Mouse (Mus musculus): ENCODE results near the gene St6galnac3.
A peak's percentile ranks its signal among the peaks of the same experiment; 100 is the strongest.

The St6galnac3 gene

DNA sequence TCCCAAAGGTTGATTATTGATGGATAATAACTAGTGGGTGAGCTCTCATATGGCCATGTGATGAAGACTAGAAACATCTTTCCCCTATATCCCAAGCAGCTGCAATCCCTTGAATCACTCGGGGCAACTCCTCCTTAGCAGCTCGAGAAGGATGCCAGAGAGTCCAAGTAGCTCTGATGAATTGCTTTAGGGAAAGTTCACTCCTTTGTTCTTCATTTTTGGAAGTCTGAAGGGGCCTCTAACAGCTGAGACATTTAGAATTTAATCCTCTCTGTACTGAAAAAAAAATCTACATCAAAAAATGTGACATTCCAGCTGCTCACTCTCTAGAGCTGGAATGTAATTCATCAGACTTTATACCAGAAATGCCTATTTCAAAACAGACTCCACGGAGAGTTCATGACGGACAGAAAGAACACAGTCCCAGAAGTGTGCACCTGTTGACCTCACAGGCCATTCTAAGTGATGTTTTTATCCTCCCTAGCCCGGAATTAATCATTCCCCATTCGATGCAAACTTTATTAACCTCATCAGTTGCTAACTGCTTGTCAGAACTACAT lies 211.4 kb downstream of the St6galnac3 start:
- DNase-seq (ENCODE audit: low spot score in 2 of 2), result no peak

- no peak for DNase-seq (ENCODE audit: low spot score in 2 of 2)
These were observed 212.4 kb downstream of the St6galnac3 start for GRCm38 (mm10) chr3:153512545-153512944.

GRCm38 (mm10) chr3:153511151-153511580 lies 213.8 kb downstream of the St6galnac3 start:
- no peak for DNase-seq (ENCODE audit: low spot score in 2 of 2)

GRCm38 (mm10) chr3:153510048-153510630 lies 214.8 kb downstream of the St6galnac3 start:
- DNase-seq (ENCODE audit: low spot score in 2 of 2), result no peak

DNA sequence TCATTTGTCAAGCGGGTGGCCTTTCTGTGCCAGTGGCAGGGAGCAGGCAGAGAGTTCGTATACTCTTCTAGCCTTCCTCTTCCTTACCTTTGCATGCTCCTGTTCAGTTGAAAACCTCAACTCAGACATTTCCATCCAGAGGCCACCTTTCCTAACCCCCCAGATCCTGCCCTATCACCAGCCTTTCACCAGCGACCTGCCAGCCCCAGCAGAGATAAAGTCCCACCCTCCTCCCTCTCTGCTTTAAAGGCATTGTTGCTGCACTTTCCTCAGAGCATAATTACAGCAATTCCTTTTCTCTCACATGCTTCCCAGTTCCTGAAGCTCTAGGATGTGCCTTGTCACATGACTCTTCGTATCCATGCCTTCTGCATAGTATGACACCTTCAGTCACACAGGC lies 215.3 kb downstream of the St6galnac3 start:
- no peak for DNase-seq (ENCODE audit: low spot score in 2 of 2)

DNA sequence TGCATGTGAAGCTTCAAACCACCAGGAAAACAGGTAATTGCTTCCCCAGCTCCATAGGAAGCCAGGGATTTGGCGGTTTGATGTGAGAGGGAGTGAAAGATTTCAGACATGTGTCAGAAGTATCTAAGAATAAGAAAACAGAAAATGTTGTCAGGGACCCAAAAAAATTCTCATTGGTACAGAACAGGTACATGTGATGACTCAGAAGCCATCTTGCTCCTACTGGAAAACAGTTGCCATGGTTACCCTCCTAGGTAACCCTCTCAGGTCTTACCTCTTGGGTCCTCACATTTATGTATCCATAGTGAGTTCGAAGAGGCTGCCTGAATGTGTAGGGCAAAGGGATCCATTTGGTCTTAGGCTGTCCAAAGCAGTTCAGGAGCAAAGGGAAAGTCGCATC lies 215.9 kb downstream of the St6galnac3 start:
- DNase-seq (ENCODE audit: low spot score in 2 of 2), result no peak

- no peak for DNase-seq (ENCODE audit: low spot score in 2 of 2)
These were observed 216.4 kb downstream of the St6galnac3 start for GRCm38 (mm10) chr3:153508592-153508991.

- no peak for DNase-seq (ENCODE audit: low spot score in 2 of 2)
These were observed 217.4 kb downstream of the St6galnac3 start for GRCm38 (mm10) chr3:153507599-153507998.

DNA sequence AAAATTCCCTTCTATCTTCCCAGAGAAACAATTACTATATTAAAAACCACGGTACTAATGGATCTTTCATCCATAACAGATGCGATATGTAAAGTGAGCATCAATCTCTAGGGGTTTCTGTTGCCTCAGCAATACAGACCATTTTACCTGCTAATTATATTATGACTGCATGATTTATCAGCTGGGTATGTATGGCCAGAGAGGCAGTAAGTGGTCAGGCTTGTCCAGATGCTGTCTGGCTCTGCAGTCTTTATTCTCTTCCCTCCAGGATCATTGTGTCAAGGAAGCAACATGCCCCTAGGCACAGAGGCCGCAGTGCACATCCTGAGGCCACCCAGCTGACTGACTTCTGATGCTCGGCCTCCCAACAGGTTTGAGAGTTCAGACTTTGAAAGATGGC lies 222.5 kb downstream of the St6galnac3 start:
- DNase-seq (ENCODE audit: low spot score in 2 of 2), result no peak

DNA sequence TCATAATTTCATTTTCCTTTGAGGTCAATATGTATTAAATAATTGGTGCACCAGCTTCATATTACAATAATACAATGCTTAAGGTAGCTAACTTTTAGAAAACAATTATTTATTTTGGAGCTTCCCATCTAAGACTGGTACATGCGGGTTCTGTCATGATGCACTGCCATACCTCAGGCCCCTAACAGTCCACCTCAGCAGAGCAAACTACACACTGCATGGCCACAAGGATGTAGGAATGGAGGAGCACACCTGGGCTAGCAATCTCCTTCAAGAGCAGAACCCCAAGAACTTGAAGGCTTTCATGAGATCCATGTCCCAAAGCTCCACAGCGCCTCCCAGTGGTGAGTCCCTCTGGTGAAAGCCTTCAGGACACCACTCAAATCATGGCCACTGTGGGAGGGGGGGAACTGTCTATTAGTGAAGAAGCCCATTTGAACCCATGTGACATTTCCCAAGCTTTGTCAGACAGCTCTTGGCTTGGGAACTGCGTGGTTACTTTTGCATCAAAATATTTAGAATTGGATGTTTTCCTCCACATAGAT lies 223.6 kb downstream of the St6galnac3 start:
- DNase-seq (ENCODE audit: low spot score in 2 of 2), result peak; percentile 49 to 63

- DNase-seq (ENCODE audit: low spot score in 2 of 2), result no peak
These were observed 232.0 kb downstream of the St6galnac3 start for GRCm38 (mm10) chr3:153492986-153493385.

GRCm38 (mm10) chr3:153489718-153490117 lies 235.3 kb downstream of the St6galnac3 start:
- no peak for DNase-seq (ENCODE audit: low spot score in 2 of 2)

DNA sequence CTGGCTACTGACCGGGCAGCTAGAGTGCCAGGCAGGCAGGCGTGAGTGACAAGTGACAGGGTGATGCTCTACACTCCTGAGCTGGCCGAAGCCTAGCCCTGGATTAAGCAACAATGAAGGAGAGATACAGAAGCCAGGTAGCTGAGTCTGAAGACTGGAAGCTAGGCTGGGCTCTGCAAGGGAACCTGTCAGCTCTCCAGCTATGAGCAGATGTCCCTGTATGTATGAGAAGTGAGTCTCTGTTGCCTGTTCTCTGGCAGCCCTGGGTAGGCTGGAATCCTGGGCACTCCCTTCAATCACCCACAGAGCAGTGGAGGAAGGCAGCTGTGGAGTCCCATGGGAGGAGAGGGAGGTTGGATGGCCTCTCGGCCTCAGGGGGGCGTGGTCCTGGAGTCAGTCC lies 236.0 kb downstream of the St6galnac3 start:
- no peak for DNase-seq (ENCODE audit: low spot score in 2 of 2)

GRCm38 (mm10) chr3:153485176-153485575 lies 239.8 kb downstream of the St6galnac3 start:
- DNase-seq (ENCODE audit: low spot score in 2 of 2), result no peak

DNA sequence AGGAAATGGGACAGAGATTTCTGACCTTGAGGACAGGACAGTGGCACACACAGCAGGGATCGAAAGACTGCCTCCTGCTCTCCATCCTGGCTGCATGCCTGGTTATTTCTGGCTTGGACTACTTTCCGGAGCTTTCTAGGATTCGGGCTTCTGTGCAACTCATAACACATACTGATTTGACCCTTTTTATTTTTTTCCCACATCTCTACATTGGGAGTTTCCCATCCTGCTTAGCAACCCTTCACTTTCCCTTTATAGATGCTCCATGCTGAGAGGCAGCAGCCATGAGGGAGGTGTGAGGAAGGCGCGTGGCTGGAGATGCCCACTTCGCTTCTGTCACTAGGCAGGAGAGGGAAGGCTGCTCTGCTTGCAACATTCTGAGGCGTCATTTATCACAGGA lies 240.3 kb downstream of the St6galnac3 start:
- DNase-seq (ENCODE audit: low spot score in 2 of 2), result peak; percentile 78 to 89

DNA sequence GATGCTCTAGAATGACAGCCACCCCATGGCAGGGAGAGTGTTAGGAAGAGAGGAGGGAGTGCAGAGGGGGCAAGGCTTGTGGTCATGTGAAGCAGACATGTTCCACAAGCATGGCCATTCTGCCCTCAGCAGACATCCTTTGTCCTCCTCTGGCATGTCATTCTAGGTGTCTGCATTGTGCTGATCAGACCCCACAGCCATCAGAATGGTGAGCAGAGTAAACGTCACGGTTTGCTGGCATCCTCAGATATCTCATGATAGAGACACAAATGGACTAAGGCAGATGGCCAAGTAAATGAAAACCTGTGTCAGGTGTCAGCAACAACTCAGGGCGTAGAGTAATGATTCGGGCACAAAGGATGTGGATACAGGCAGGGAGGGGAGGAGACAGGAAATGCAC lies 241.3 kb downstream of the St6galnac3 start:
- no peak for DNase-seq (ENCODE audit: low spot score in 2 of 2)

DNA sequence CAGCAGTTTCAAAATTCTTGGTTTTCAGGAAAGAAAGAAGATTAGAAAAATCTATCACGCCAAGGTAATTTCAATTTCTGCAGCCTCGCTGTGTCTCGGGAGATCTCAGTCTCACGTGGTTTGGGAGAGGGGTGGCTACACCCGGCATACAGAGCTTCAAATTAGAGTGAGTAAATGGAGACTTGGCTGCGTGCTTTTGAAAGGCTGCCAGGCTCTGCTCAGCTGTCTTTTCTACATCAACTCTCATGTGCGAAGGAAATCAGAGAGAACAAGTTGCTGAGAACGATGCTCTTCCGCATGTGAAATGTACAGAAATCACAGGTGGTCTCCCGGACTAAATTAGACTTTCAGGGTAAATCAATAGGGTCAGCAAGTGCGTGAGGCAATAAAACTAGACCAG lies 242.9 kb downstream of the St6galnac3 start:
- DNase-seq (ENCODE audit: low spot score in 2 of 2), result peak; percentile 50 to 60

GRCm38 (mm10) chr3:153481012-153481411 lies 244.0 kb downstream of the St6galnac3 start:
- DNase-seq (ENCODE audit: low spot score in 2 of 2), result no peak

DNA sequence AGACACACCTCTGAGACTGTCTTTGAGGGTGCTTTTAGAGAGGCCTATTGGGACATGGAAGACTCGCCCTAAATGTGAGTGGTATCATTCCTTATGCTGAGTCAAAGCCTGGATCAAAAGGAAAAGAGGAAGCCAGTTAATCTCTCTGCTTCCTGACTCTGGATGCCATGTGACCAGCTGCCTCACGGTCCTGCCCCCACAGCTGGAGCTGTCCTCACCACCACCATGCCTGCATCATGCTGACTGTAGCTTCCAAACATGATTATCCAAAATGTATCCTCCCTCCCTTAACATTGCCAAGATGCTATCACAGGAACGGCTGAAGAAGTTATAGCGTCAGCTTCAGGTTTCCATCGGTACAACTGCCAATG lies 244.4 kb downstream of the St6galnac3 start:
- no peak for DNase-seq (ENCODE audit: low spot score in 2 of 2)

DNA sequence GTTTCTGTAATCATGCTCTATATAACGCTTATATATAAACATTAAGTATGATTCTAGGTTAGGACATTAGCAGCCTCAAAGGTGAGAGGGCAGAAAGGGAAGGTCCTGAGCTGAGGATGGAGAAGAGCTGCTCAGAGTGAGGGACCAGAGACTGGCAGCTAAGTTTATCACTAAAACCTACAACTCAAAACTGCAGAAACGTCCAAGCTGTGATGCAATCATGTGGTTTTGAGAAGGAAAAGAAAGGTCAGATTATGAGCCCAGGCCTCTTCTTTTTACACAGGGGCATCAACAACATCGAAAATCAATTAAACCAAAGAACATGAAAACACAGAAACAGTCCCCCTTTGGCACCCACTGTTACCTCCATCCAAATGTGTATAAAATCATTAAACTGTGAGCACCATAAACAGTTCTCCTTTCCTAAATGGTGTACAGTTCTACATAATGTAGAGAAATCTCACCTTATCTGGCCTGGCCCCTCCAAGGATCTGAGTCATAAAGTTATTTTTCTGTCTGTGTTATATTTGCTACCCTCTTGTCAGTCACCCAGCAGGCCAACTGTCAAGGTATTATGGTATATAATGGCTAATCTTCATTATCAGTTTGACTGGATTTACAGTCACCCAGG lies 244.9 kb downstream of the St6galnac3 start:
- no peak for DNase-seq (ENCODE audit: low spot score in 2 of 2)

- no peak for DNase-seq (ENCODE audit: low spot score in 2 of 2)
These were observed 249.1 kb downstream of the St6galnac3 start for GRCm38 (mm10) chr3:153475919-153476318.

DNA sequence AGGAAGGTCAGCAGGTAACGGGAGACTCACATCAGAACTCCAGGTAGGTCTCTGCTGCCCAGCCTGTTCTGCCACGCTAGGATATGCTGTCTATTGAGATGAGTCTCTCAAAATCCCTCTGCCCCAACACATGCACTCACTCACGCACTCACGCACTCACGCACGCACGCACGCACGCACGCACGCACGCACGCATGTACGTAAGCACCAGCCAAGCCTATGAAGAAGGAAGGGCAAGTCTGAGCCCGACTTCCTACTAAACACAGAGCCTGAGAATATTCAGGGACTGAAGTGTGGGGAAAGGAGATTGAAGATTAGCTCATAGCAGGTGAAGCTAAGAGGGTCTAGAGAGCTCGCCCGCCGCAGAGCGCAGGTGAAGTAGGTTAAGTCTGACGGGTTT lies 249.5 kb downstream of the St6galnac3 start:
- no peak for DNase-seq (ENCODE audit: low spot score in 2 of 2)
